9 mouse cellular contexts compared by ENCODE assay signal in genomic region chr4:128803569-128803968, GRCm38 (mm10). TPM values are rescaled to one million over a fixed set of nuclear protein-coding genes. Genes with fewer than 3 reads are reported as not detected.
DNase-seq lines count a peak whose midpoint lies in the region; ATAC-seq lines count a peak whose summit lies in the region.
"Had no signal": no experiment of that assay in that cellular context is flagged by ENCODE, and none has a peak within 500 bp of the region (broad histone marks: within the 10 kb centered on the region; RNA-seq: fewer than 3 reads in every experiment).

No protein-coding gene starts in this region.

- no peaks in the 10 kb centered on the region for H3K27me3 ChIP-seq in lung, embryonic 16.5 days (ENCODE audit: control insufficient read depth, insufficient read depth, low read depth, low read length)
- no peaks in the 10 kb centered on the region for H3K27me3 ChIP-seq in hindbrain, embryonic 10.5 days (ENCODE audit: insufficient read depth, poor library complexity, severe bottlenecking)
- no peaks in the 10 kb centered on the region for H3K27me3 ChIP-seq in limb, embryonic 11.5 days (ENCODE audit: control insufficient read depth, insufficient read depth, low read length)
- H3K27me3 ChIP-seq in neural tube, embryonic 15.5 days (replicated peaks), result no peaks in the 10 kb centered on the region

- H3K9ac ChIP-seq in lung, embryonic 16.5 days (ENCODE audit: low read length), result peak overlapping the region; percentile 99
- H3K9ac ChIP-seq in limb, embryonic 11.5 days (ENCODE audit: low read length), result peak overlapping the region; percentile 22; the same call in 1 of the 2 replicates
- H3K9ac ChIP-seq in neural tube, embryonic 15.5 days (replicated peaks), result peak overlapping the region; percentile 97

- no peaks in the 10 kb centered on the region for H3K36me3 ChIP-seq in lung, embryonic 16.5 days (ENCODE audit: control insufficient read depth, insufficient read depth, low read length)
- peaks cover 23% of the 10 kb centered on the region for H3K36me3 ChIP-seq in hindbrain, embryonic 10.5 days
- H3K36me3 ChIP-seq in limb, embryonic 11.5 days (ENCODE audit: control insufficient read depth, insufficient read depth, low read length), result no peaks in the 10 kb centered on the region
- H3K36me3 ChIP-seq in neural tube, embryonic 15.5 days, result no peaks in the 10 kb centered on the region

- H3K4me2 ChIP-seq in lung, embryonic 16.5 days (ENCODE audit: low read depth, low read length), result peak overlapping the region; percentile 95
- H3K4me2 ChIP-seq in limb, embryonic 11.5 days (ENCODE audit: low read depth, severe bottlenecking), result peak overlapping the region; percentile 88
- peak overlapping the region; percentile 97 for H3K4me2 ChIP-seq in neural tube, embryonic 15.5 days

- no peak; the same call in 1 of the 2 replicates for ATAC-seq in lung, embryonic 16.5 days (ENCODE audit: low read depth)
- ATAC-seq in limb, embryonic 11.5 days (ENCODE audit: insufficient number of reproducible peaks, low FRiP score, low TSS enrichment, low read depth), result no peak
- no peak for ATAC-seq in neural tube, embryonic 15.5 days (ENCODE audit: low FRiP score)
- no peak for ATAC-seq in megakaryocyte-erythroid progenitor cell, adult 5-6 weeks (replicated peaks; ENCODE audit: low FRiP score, low TSS enrichment, poor library complexity, severe bottlenecking)

- peak overlapping the region; percentile 85 for H3K4me3 ChIP-seq in lung, embryonic 16.5 days (ENCODE audit: low read length)
- H3K4me3 ChIP-seq in hindbrain, embryonic 10.5 days, result peak overlapping the region; percentile 84
- H3K4me3 ChIP-seq in limb, embryonic 11.5 days (ENCODE audit: low read depth, low read length), result 0 out of 2 replicates have a peak overlapping the region, but pooled peaks have one; percentile 3
- peak overlapping the region; percentile 64; the same call in 1 of the 2 replicates for H3K4me3 ChIP-seq in neural tube, embryonic 15.5 days (replicated peaks)

- H3K27ac ChIP-seq in lung, embryonic 16.5 days (ENCODE audit: low read length), result peak overlapping the region; percentile 99
- H3K27ac ChIP-seq in hindbrain, embryonic 10.5 days, result peak overlapping the region; percentile 99
- H3K27ac ChIP-seq in limb, embryonic 11.5 days (replicated peaks; ENCODE audit: low read depth, low read length), result no peak overlapping the region
- H3K27ac ChIP-seq in neural tube, embryonic 15.5 days (replicated peaks), result peak overlapping the region; percentile 93; the same call in 1 of the 2 replicates

- 42% methylated on average over 5 of the region's 5 CpGs for WGBS in lung, embryonic 16.5 days
- WGBS in hindbrain, embryonic 10.5 days, result 45% methylated on average over 5 of the region's 5 CpGs
- WGBS in limb, embryonic 11.5 days, result 54% methylated on average over 5 of the region's 5 CpGs
- WGBS in neural tube, embryonic 15.5 days, result 71% methylated on average over 5 of the region's 5 CpGs

- H3K4me1 ChIP-seq in lung, embryonic 16.5 days (replicated peaks; ENCODE audit: control insufficient read depth, insufficient read depth, low read length), result peaks cover 39% of the 10 kb centered on the region
- peaks cover 75% of the 10 kb centered on the region for H3K4me1 ChIP-seq in hindbrain, embryonic 10.5 days (replicated peaks)
- H3K4me1 ChIP-seq in limb, embryonic 11.5 days (ENCODE audit: control insufficient read depth, insufficient read depth, low read length), result peaks cover 30% of the 10 kb centered on the region
- peaks cover 66% of the 10 kb centered on the region for H3K4me1 ChIP-seq in neural tube, embryonic 15.5 days

- no peak for DNase-seq in lung, postnatal 4 days
- no peak for DNase-seq in hindbrain, embryonic 10.5 days (ENCODE audit: low spot score)
- no peak for DNase-seq in limb, embryonic 11.5 days (ENCODE audit: low spot score)
- no peak for DNase-seq in right cerebral cortex, postnatal 10 days (ENCODE audit: low spot score in 2 of 2)
- no peak for DNase-seq in layer of hippocampus, postnatal 14 days (ENCODE audit: low spot score in 2 of 2)

- H3K9me3 ChIP-seq in lung, embryonic 16.5 days (ENCODE audit: control insufficient read depth, low read length), result no peaks in the 10 kb centered on the region
- no peaks in the 10 kb centered on the region for H3K9me3 ChIP-seq in hindbrain, embryonic 10.5 days
- no peaks in the 10 kb centered on the region for H3K9me3 ChIP-seq in limb, embryonic 11.5 days (ENCODE audit: control insufficient read depth, low read length)
- no peaks in the 10 kb centered on the region for H3K9me3 ChIP-seq in neural tube, embryonic 15.5 days (replicated peaks)

RNA-seq across cellular contexts. Expression of gene Zfp362, which starts 2.3 kb away (rescaled TPM):
- 32.2 and 33.6 TPM in 2 replicates for polyA plus RNA-seq in lung, embryonic 16.5 days (2015; fragmentation: Nextera tagmentation; extraction: Ambion mirVana)
- 36.1 and 45.3 TPM in 2 replicates for polyA plus RNA-seq in hindbrain, embryonic 10.5 days (2016; fragmentation: Nextera tagmentation; extraction: Ambion mirVana)
- polyA plus RNA-seq in limb, embryonic 11.5 days (2014; fragmentation: Nextera tagmentation; extraction: Ambion mirVana), result 44.7 TPM in 2 replicates
- 29.3 and 33.6 TPM in 2 replicates for polyA plus RNA-seq in neural tube, embryonic 15.5 days (2015; fragmentation: Nextera tagmentation; extraction: Ambion mirVana)
- 10 to 100 TPM; 34.7 to 35.5 TPM for total RNA-seq in layer of hippocampus, postnatal 14 days (2021)
- total RNA-seq in megakaryocyte-erythroid progenitor cell, adult 5-6 weeks (2014; fragmentation: Nextera tagmentation), result 28.5 and 38.2 TPM in 2 replicates
- total RNA-seq in megakaryocyte-erythroid progenitor cell, adult 5-6 weeks (2017), result 2.8 and 7.4 TPM in 2 replicates

RNA-seq across cellular contexts. Expression of gene A3galt2, which starts 48.4 kb away (rescaled TPM):
- 0.16 and 0.30 TPM in 2 replicates for polyA plus RNA-seq in lung, embryonic 16.5 days (2015; fragmentation: Nextera tagmentation; extraction: Ambion mirVana)
- 0.18 and 0.26 TPM in 2 replicates for polyA plus RNA-seq in hindbrain, embryonic 10.5 days (2016; fragmentation: Nextera tagmentation; extraction: Ambion mirVana)
- 0.06 and 0.28 TPM in 2 replicates for polyA plus RNA-seq in limb, embryonic 11.5 days (2014; fragmentation: Nextera tagmentation; extraction: Ambion mirVana)
- 0.34 and 0.41 TPM in 2 replicates for polyA plus RNA-seq in neural tube, embryonic 15.5 days (2015; fragmentation: Nextera tagmentation; extraction: Ambion mirVana)
- total RNA-seq in layer of hippocampus, postnatal 14 days (2021), result under 1 TPM; 0.35 to 0.62 TPM
- 0.31 TPM in 1 of 2 replicates, not detected in the other for total RNA-seq in megakaryocyte-erythroid progenitor cell, adult 5-6 weeks (2014; fragmentation: Nextera tagmentation)
- total RNA-seq in megakaryocyte-erythroid progenitor cell, adult 5-6 weeks (2017), result not detected in 2 replicates
- total RNA-seq: gastrocnemius, adult 18-20 months had no signal

Comparison
In these comparisons a context has a peak if more than half of its experiments do, and no peak if none do; other contexts are left out.
1. H3K4me3 ChIP-seq: peak in every context shown above with its lines; median percentile 85 in lung, embryonic 16.5 days; 84 in hindbrain, embryonic 10.5 days; 64 in neural tube, embryonic 15.5 days; 3 in limb, embryonic 11.5 days.
2. H3K9ac ChIP-seq: peak in every context shown above with its lines; median percentile 99 in lung, embryonic 16.5 days; 97 in neural tube, embryonic 15.5 days; 22 in limb, embryonic 11.5 days.